ENCODE assay signal across 16 mouse cellular contexts in genomic region chr5:140270976-140271685, GRCm38 (mm10). TPM values are rescaled to one million over a fixed set of nuclear protein-coding genes. Genes with fewer than 3 reads are reported as not detected.
DNase-seq lines count a peak whose midpoint lies in the region; ATAC-seq and TF ChIP-seq lines count a peak whose summit lies in the region.
"Had no signal": no experiment of that assay in that cellular context is flagged by ENCODE, and none has a peak within 500 bp of the region (broad histone marks: within the 10 kb centered on the region; RNA-seq: fewer than 3 reads in every experiment).

No protein-coding gene starts in this region.

- H3K27me3 ChIP-seq in heart, postnatal 0 days (ENCODE audit: control insufficient read depth, insufficient read depth, low read length): no peaks in the 10 kb centered on the region
- H3K27me3 ChIP-seq in heart, embryonic 11.5 days (ENCODE audit: control insufficient read depth, insufficient read depth, low read length): peaks cover 13% of the 10 kb centered on the region
- no peaks in the 10 kb centered on the region for H3K27me3 ChIP-seq in lung, postnatal 0 days (replicated peaks; ENCODE audit: insufficient read depth, low read length)
- H3K27me3 ChIP-seq in stomach, postnatal 0 days (ENCODE audit: control insufficient read depth, insufficient read depth, low read length): no peaks in the 10 kb centered on the region
- H3K27me3 ChIP-seq: forebrain, embryonic 15.5 days; kidney, embryonic 15.5 days; midbrain, embryonic 12.5 days had no signal

- TF ChIP-seq EP300 in heart, postnatal 0 days (IDR thresholded peaks at IDR 0.05; ENCODE audit: low read depth): no peak
- no peak for TF ChIP-seq EP300 in lung, postnatal 0 days (IDR thresholded peaks at IDR 0.05)
- TF ChIP-seq EP300 in stomach, postnatal 0 days (optimal IDR thresholded peaks at IDR 0.05): no peak

- no peaks in the 10 kb centered on the region for H3K4me1 ChIP-seq in heart, postnatal 0 days (ENCODE audit: control insufficient read depth, insufficient read depth)
- H3K4me1 ChIP-seq in heart, embryonic 11.5 days (ENCODE audit: control insufficient read depth, insufficient read depth, low read length): no peaks in the 10 kb centered on the region
- H3K4me1 ChIP-seq in lung, postnatal 0 days (ENCODE audit: insufficient read depth, low read depth, low read length): no peaks in the 10 kb centered on the region
- H3K4me1 ChIP-seq in stomach, postnatal 0 days (replicated peaks; ENCODE audit: control insufficient read depth, insufficient read depth): no peaks in the 10 kb centered on the region
- H3K4me1 ChIP-seq: forebrain, embryonic 15.5 days; kidney, embryonic 15.5 days had no signal

- 88% methylated on average over 5 of the region's 5 CpGs for WGBS in heart, postnatal 0 days
- 84% methylated on average over 5 of the region's 5 CpGs for WGBS in heart, embryonic 11.5 days (ENCODE audit: insufficient replicate concordance)
- 76% methylated on average over 5 of the region's 5 CpGs for WGBS in lung, postnatal 0 days
- 92% methylated on average over 5 of the region's 5 CpGs for WGBS in stomach, postnatal 0 days

- DNase-seq in heart, postnatal 0 days (ENCODE audit: low spot score): no peak
- DNase-seq in lung, postnatal 0 days (ENCODE audit: low spot score): no peak
- no peak for DNase-seq in lung, postnatal 10 days
- no peak for DNase-seq in stomach, postnatal 0 days (ENCODE audit: low spot score)
- DNase-seq in gastrocnemius, adult 2 months: no peak
- DNase-seq in right cerebral cortex, postnatal 14 days: no peak
- DNase-seq: adrenal gland, postnatal 14 days; cerebellum, adult 8-10 months; gastrocnemius, postnatal 14 days had no signal

- intact Hi-C loops in gastrocnemius, adult 2 months (cut with DNase I): no loop called here

- no peak for ATAC-seq in heart, postnatal 0 days (ENCODE audit: insufficient read depth, low read depth)
- ATAC-seq in heart, embryonic 11.5 days (replicated peaks; ENCODE audit: insufficient number of reproducible peaks, low FRiP score, low TSS enrichment): no peak
- ATAC-seq in lung, postnatal 0 days: no peak
- no peak for ATAC-seq in stomach, postnatal 0 days (ENCODE audit: low FRiP score, low TSS enrichment)
- ATAC-seq: forebrain, embryonic 15.5 days; inflammation-experienced regulatory T-cells, adult 6 months had no signal

- H3K9ac ChIP-seq in heart, postnatal 0 days (replicated peaks; ENCODE audit: low read depth, low read length): no peak overlapping the region
- no peak overlapping the region for H3K9ac ChIP-seq in heart, embryonic 11.5 days (ENCODE audit: low read depth, low read length)
- H3K9ac ChIP-seq in lung, postnatal 0 days (replicated peaks; ENCODE audit: low read depth): no peak overlapping the region
- H3K9ac ChIP-seq in stomach, postnatal 0 days (ENCODE audit: low read length): no peak overlapping the region
- H3K9ac ChIP-seq: forebrain, embryonic 15.5 days; kidney, embryonic 15.5 days; midbrain, embryonic 12.5 days had no signal

- H3K9me3 ChIP-seq in heart, postnatal 0 days (replicated peaks; ENCODE audit: control insufficient read depth, low read length): no peaks in the 10 kb centered on the region
- H3K9me3 ChIP-seq in heart, embryonic 11.5 days (replicated peaks; ENCODE audit: control insufficient read depth, low read length): no peaks in the 10 kb centered on the region
- H3K9me3 ChIP-seq in lung, postnatal 0 days (ENCODE audit: low read length): no peaks in the 10 kb centered on the region
- no peaks in the 10 kb centered on the region for H3K9me3 ChIP-seq in stomach, postnatal 0 days (ENCODE audit: control insufficient read depth, low read length)
- H3K9me3 ChIP-seq: forebrain, embryonic 15.5 days; kidney, embryonic 15.5 days; midbrain, embryonic 12.5 days had no signal

- no peak overlapping the region for H3K4me2 ChIP-seq in heart, postnatal 0 days (ENCODE audit: low read depth, low read length)
- H3K4me2 ChIP-seq in heart, embryonic 11.5 days: no peak overlapping the region
- no peak overlapping the region for H3K4me2 ChIP-seq in lung, postnatal 0 days (replicated peaks; ENCODE audit: low read depth, low read length)
- no peak overlapping the region for H3K4me2 ChIP-seq in stomach, postnatal 0 days (replicated peaks; ENCODE audit: low read depth)
- H3K4me2 ChIP-seq: forebrain, embryonic 15.5 days; kidney, embryonic 15.5 days; liver, embryonic 11.5 days; midbrain, embryonic 12.5 days had no signal

- 0 out of 2 replicates have a peak, but pooled peaks cover 8% of the 10 kb centered on the region for H3K36me3 ChIP-seq in heart, postnatal 0 days (replicated peaks; ENCODE audit: control insufficient read depth, insufficient read depth, low read length)
- no peaks in the 10 kb centered on the region for H3K36me3 ChIP-seq in heart, embryonic 11.5 days (ENCODE audit: control insufficient read depth, insufficient read depth, low read length)
- H3K36me3 ChIP-seq in lung, postnatal 0 days (ENCODE audit: insufficient read depth, low read length): no peaks in the 10 kb centered on the region; the same call in 1 of the 2 replicates
- no peaks in the 10 kb centered on the region for H3K36me3 ChIP-seq in stomach, postnatal 0 days (ENCODE audit: control insufficient read depth, insufficient read depth, low read length)
- H3K36me3 ChIP-seq: forebrain, embryonic 15.5 days had no signal

- TF ChIP-seq CTCF in heart, postnatal 0 days (IDR thresholded peaks at IDR 0.05; ENCODE audit: low read depth): 0 out of 2 replicates have a peak, but pooled peaks have one; percentile 13
- peak; percentile 29; the same call in 1 of the 2 replicates for TF ChIP-seq CTCF in lung, postnatal 0 days (IDR thresholded peaks at IDR 0.05)
- peak; percentile 25; the same call in 1 of the 2 replicates for TF ChIP-seq CTCF in stomach, postnatal 0 days (IDR thresholded peaks at IDR 0.05; ENCODE audit: low read depth)
- no peak for TF ChIP-seq CTCF in gastrocnemius, adult 2 months (IDR thresholded peaks at IDR 0.05)

- H3K27ac ChIP-seq in heart, postnatal 0 days (ENCODE audit: low read depth): peak overlapping the region; percentile 49; the same call in 1 of the 2 replicates
- H3K27ac ChIP-seq in heart, embryonic 11.5 days (ENCODE audit: low read depth, low read length): no peak overlapping the region
- no peak overlapping the region for H3K27ac ChIP-seq in lung, postnatal 0 days (ENCODE audit: low read length)
- no peak overlapping the region for H3K27ac ChIP-seq in stomach, postnatal 0 days (replicated peaks)
- H3K27ac ChIP-seq in gastrocnemius, adult 2 months: no peak overlapping the region
- H3K27ac ChIP-seq: forebrain, embryonic 15.5 days; kidney, embryonic 15.5 days; layer of hippocampus, adult 2 months; midbrain, embryonic 12.5 days had no signal

- no peak overlapping the region for H3K4me3 ChIP-seq in heart, postnatal 0 days (ENCODE audit: low read depth, low read length)
- no peak overlapping the region for H3K4me3 ChIP-seq in heart, embryonic 11.5 days (ENCODE audit: low read depth, low read length)
- no peak overlapping the region for H3K4me3 ChIP-seq in lung, postnatal 0 days (ENCODE audit: low read depth, low read length)
- H3K4me3 ChIP-seq in stomach, postnatal 0 days (ENCODE audit: low read depth, low read length): no peak overlapping the region
- H3K4me3 ChIP-seq in gastrocnemius, adult 2 months: no peak overlapping the region
- H3K4me3 ChIP-seq: forebrain, embryonic 15.5 days; kidney, embryonic 15.5 days; layer of hippocampus, adult 2 months; midbrain, embryonic 12.5 days had no signal

RNA-seq across cellular contexts. Expression of gene Mad1l1, which starts 50.2 kb away (rescaled TPM):
- 10.1 and 20.6 TPM in 2 replicates for total RNA-seq in heart, postnatal 0 days (2014; rRNA removed; ENCODE audit: low replicate concordance)
- polyA plus RNA-seq in heart, postnatal 0 days (2015; fragmentation: Nextera tagmentation; extraction: Ambion mirVana): 15.0 and 15.1 TPM in 2 replicates
- 25.0 and 26.3 TPM in 2 replicates for polyA plus RNA-seq in heart, embryonic 11.5 days (2014; fragmentation: Nextera tagmentation; extraction: Ambion mirVana)
- polyA plus RNA-seq in lung, postnatal 0 days (2015; fragmentation: Nextera tagmentation; extraction: Ambion mirVana): 18.4 and 19.0 TPM in 2 replicates
- polyA plus RNA-seq in stomach, postnatal 0 days (2015; fragmentation: Nextera tagmentation; extraction: Ambion mirVana): 14.2 and 15.3 TPM in 2 replicates
- total RNA-seq in gastrocnemius, adult 2 months (2021): 1 to 10 TPM; 7.2 to 9.0 TPM

RNA-seq across cellular contexts. Expression of gene Nudt1, which starts 50.3 kb away (rescaled TPM):
- total RNA-seq in heart, postnatal 0 days (2014; rRNA removed; ENCODE audit: low replicate concordance): 11.3 and 31.0 TPM in 2 replicates
- polyA plus RNA-seq in heart, postnatal 0 days (2015; fragmentation: Nextera tagmentation; extraction: Ambion mirVana): 17.4 and 18.1 TPM in 2 replicates
- polyA plus RNA-seq in heart, embryonic 11.5 days (2014; fragmentation: Nextera tagmentation; extraction: Ambion mirVana): 27.4 and 35.0 TPM in 2 replicates
- polyA plus RNA-seq in lung, postnatal 0 days (2015; fragmentation: Nextera tagmentation; extraction: Ambion mirVana): 17.9 and 19.4 TPM in 2 replicates
- polyA plus RNA-seq in stomach, postnatal 0 days (2015; fragmentation: Nextera tagmentation; extraction: Ambion mirVana): 24.8 and 25.3 TPM in 2 replicates
- 1 to 10 TPM; 4.9 to 8.2 TPM for total RNA-seq in gastrocnemius, adult 2 months (2021)
